Comparison of ENCODE assay signal across 29 mouse cellular contexts in the genomic region with DNA sequence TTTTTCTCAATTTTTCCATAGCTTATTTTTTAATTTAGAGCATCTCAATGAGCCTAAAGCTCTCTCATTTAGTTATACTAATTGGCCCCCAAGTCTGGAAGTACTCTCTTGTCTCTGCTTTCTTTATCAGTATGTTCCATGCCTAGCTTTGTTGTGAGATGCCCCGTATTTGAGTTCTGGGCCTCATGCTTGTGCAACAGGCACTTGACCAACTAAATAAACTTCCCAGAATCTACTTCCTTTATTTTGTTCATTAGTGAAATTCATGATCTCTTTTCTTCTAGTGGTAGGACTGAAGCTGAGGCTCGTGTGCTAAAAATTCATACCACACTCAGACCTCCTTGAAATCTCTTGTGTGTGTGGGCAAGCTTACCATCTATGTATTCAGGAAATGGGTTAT.
"Had no signal": no experiment of that assay in that cellular context is flagged by ENCODE, and none has a peak within 500 bp of the region (broad histone marks: within the 10 kb centered on the region; RNA-seq: fewer than 3 reads in every experiment).

No protein-coding gene starts in this region.

- H3K36me3 ChIP-seq: embryonic facial prominence, embryonic 10.5 days; embryonic facial prominence, embryonic 12.5 days; embryonic facial prominence, embryonic 13.5 days; embryonic facial prominence, embryonic 15.5 days; forebrain, embryonic 10.5 days; forebrain, embryonic 12.5 days; forebrain, embryonic 15.5 days had no signal

- H3K27ac ChIP-seq: embryonic facial prominence, embryonic 10.5 days; embryonic facial prominence, embryonic 12.5 days; embryonic facial prominence, embryonic 13.5 days; embryonic facial prominence, embryonic 15.5 days; forebrain, embryonic 10.5 days; forebrain, embryonic 12.5 days; forebrain, embryonic 13.5 days; forebrain, embryonic 15.5 days; gastrocnemius, adult 2 months; heart, adult 2 months had no signal

- H3K4me1 ChIP-seq: embryonic facial prominence, embryonic 10.5 days; embryonic facial prominence, embryonic 12.5 days; embryonic facial prominence, embryonic 13.5 days; embryonic facial prominence, embryonic 15.5 days; forebrain, embryonic 10.5 days; forebrain, embryonic 12.5 days; forebrain, embryonic 13.5 days; forebrain, embryonic 15.5 days had no signal

- H3K4me3 ChIP-seq: embryonic facial prominence, embryonic 10.5 days; embryonic facial prominence, embryonic 12.5 days; embryonic facial prominence, embryonic 13.5 days; embryonic facial prominence, embryonic 15.5 days; erythroblast, embryonic 14.5 days; forebrain, embryonic 10.5 days; forebrain, embryonic 12.5 days; forebrain, embryonic 13.5 days; forebrain, embryonic 15.5 days; gastrocnemius, adult 2 months; heart, adult 2 months had no signal

- ATAC-seq: forebrain, embryonic 13.5 days; forebrain, embryonic 14.5 days; forebrain, embryonic 15.5 days; forebrain, embryonic 16.5 days; forebrain, postnatal 0 days had no signal

- H3K27me3 ChIP-seq: embryonic facial prominence, embryonic 12.5 days; embryonic facial prominence, embryonic 13.5 days; embryonic facial prominence, embryonic 15.5 days; forebrain, embryonic 12.5 days; forebrain, embryonic 13.5 days; forebrain, embryonic 15.5 days had no signal

- DNase-seq: cerebellum, adult 2 months; cerebellum, adult 8-10 months; cerebellum, adult 9-10 months; cerebellum, adult 9-11 months; cerebellum, postnatal 10 days; cerebellum, postnatal 14 days; cerebellum, postnatal 25 days; cerebellum, postnatal 36 days; embryo, embryonic 11 days; forebrain, postnatal 0 days; gastrocnemius, adult 2 months; gastrocnemius, postnatal 10 days; gastrocnemius, postnatal 14 days; gastrocnemius, postnatal 25 days; gastrocnemius, postnatal 36 days; heart, adult 11 months; heart, adult 18-20 months; heart, adult 2 months had no signal
